38 mouse cellular contexts compared by ENCODE assay signal in genomic region chr10:116123808-116124207, GRCm38 (mm10). TPM values are rescaled to one million over a fixed set of nuclear protein-coding genes. Genes with fewer than 3 reads are reported as not detected.
"Had no signal": no experiment of that assay in that cellular context is flagged by ENCODE, and none has a peak within 500 bp of the region (broad histone marks: within the 10 kb centered on the region; RNA-seq: fewer than 3 reads in every experiment).

No protein-coding gene starts in this region.

- ATAC-seq: forebrain, embryonic 13.5 days; forebrain, embryonic 14.5 days; forebrain, embryonic 15.5 days; forebrain, embryonic 16.5 days; forebrain, postnatal 0 days had no signal

- H3K4me3 ChIP-seq: embryonic facial prominence, embryonic 10.5 days; embryonic facial prominence, embryonic 12.5 days; embryonic facial prominence, embryonic 13.5 days; embryonic facial prominence, embryonic 15.5 days; erythroblast, embryonic 14.5 days; forebrain, embryonic 10.5 days; forebrain, embryonic 12.5 days; forebrain, embryonic 13.5 days; forebrain, embryonic 15.5 days; gastrocnemius, adult 2 months had no signal

- H3K27ac ChIP-seq: embryonic facial prominence, embryonic 10.5 days; embryonic facial prominence, embryonic 12.5 days; embryonic facial prominence, embryonic 13.5 days; embryonic facial prominence, embryonic 15.5 days; forebrain, embryonic 10.5 days; forebrain, embryonic 12.5 days; forebrain, embryonic 13.5 days; forebrain, embryonic 15.5 days; gastrocnemius, adult 2 months had no signal

- H3K9ac ChIP-seq: embryonic facial prominence, embryonic 12.5 days; embryonic facial prominence, embryonic 13.5 days; embryonic facial prominence, embryonic 15.5 days; forebrain, embryonic 12.5 days; forebrain, embryonic 13.5 days; forebrain, embryonic 15.5 days; forebrain, postnatal 0 days had no signal

- H3K27me3 ChIP-seq: embryonic facial prominence, embryonic 12.5 days; embryonic facial prominence, embryonic 13.5 days; embryonic facial prominence, embryonic 15.5 days; forebrain, embryonic 12.5 days; forebrain, embryonic 13.5 days; forebrain, embryonic 15.5 days had no signal

- H3K4me2 ChIP-seq: embryonic facial prominence, embryonic 12.5 days; embryonic facial prominence, embryonic 13.5 days; embryonic facial prominence, embryonic 15.5 days; forebrain, embryonic 12.5 days; forebrain, embryonic 13.5 days; forebrain, embryonic 15.5 days had no signal

- H3K9me3 ChIP-seq: embryonic facial prominence, embryonic 10.5 days; embryonic facial prominence, embryonic 12.5 days; embryonic facial prominence, embryonic 13.5 days; embryonic facial prominence, embryonic 15.5 days; forebrain, embryonic 10.5 days; forebrain, embryonic 12.5 days; forebrain, embryonic 13.5 days; forebrain, embryonic 15.5 days had no signal

- DNase-seq: cerebellum, adult 18-20 months; cerebellum, adult 2 months; cerebellum, adult 8-10 months; cerebellum, adult 9-10 months; cerebellum, adult 9-11 months; cerebellum, postnatal 10 days; cerebellum, postnatal 14 days; cerebellum, postnatal 25 days; cerebellum, postnatal 36 days; embryo, embryonic 11 days; forebrain, postnatal 0 days; gastrocnemius, adult 2 months; gastrocnemius, postnatal 10 days; gastrocnemius, postnatal 14 days; gastrocnemius, postnatal 25 days; gastrocnemius, postnatal 36 days; heart, adult 11 months had no signal

- H3K4me1 ChIP-seq: embryonic facial prominence, embryonic 10.5 days; embryonic facial prominence, embryonic 12.5 days; embryonic facial prominence, embryonic 13.5 days; embryonic facial prominence, embryonic 15.5 days; forebrain, embryonic 10.5 days; forebrain, embryonic 12.5 days; forebrain, embryonic 13.5 days; forebrain, embryonic 15.5 days had no signal

- H3K36me3 ChIP-seq: embryonic facial prominence, embryonic 10.5 days; embryonic facial prominence, embryonic 12.5 days; embryonic facial prominence, embryonic 13.5 days; embryonic facial prominence, embryonic 15.5 days; forebrain, embryonic 10.5 days; forebrain, embryonic 12.5 days; forebrain, embryonic 15.5 days had no signal

RNA-seq across cellular contexts. Expression of gene 4933416C03Rik, which starts 10.1 kb away (rescaled TPM):
- total RNA-seq: common myeloid progenitor, adult 5-6 weeks; forebrain, postnatal 0 days; gastrocnemius, adult 18-20 months; gastrocnemius, adult 2 months; gastrocnemius, adult 8-10 months; gastrocnemius, postnatal 10 days; gastrocnemius, postnatal 14 days; gastrocnemius, postnatal 25 days; gastrocnemius, postnatal 36 days; gastrocnemius, postnatal 4 days; granulocyte monocyte progenitor cell, adult 5-6 weeks had no signal
- polyA plus RNA-seq: cerebellum, adult 2 months; cortical plate, adult 2 months; embryonic facial prominence, embryonic 10.5 days; embryonic facial prominence, embryonic 11.5 days; embryonic facial prominence, embryonic 12.5 days; embryonic facial prominence, embryonic 13.5 days; embryonic facial prominence, embryonic 14.5 days; embryonic facial prominence, embryonic 15.5 days; erythroblast, embryonic 14.5 days; forebrain, embryonic 10.5 days; forebrain, embryonic 11.5 days; forebrain, embryonic 12.5 days; forebrain, embryonic 13.5 days; forebrain, embryonic 14.5 days; forebrain, postnatal 0 days; frontal cortex, adult 2 months had no signal
